Mouse (Mus musculus): Measurements from ENCODE around the gene Ciao2b. TPM values are rescaled to one million over a fixed set of nuclear protein-coding genes. Genes with fewer than 3 reads are reported as not detected.
"Not testable (repeated sequence)": the region's sequence is repeated elsewhere in the genome, so short reads cannot be mapped to it uniquely, and the experiment has no call there.

Ciao2b gene
- 10 to 100 TPM; 30.7 to 32.1 TPM for total RNA-seq (2021)
- long read RNA-seq, experiment 1, transcript Ciao2b-203 (5 exons, 918 nt), result major isoform, 25 of 28 reads
- long read RNA-seq, experiment 1, partial matches to known transcripts, result 0 of 28 reads
- long read RNA-seq, experiment 1, other reads (novel, unspliced or antisense), result 2 of 28 reads
- long read RNA-seq, experiment 2, transcript Ciao2b-202 (4 exons, 807 nt), result minor isoform, 6 of 21 reads
- long read RNA-seq, experiment 2, transcript Ciao2b-203 (5 exons, 918 nt), result major isoform, 14 of 21 reads
- long read RNA-seq, experiment 2, partial matches to known transcripts, result 1 of 21 reads
- long read RNA-seq, experiment 2, other reads (novel, unspliced or antisense), result 0 of 21 reads

GRCm38 (mm10) chr8:104641426-104642323 lies at the start of gene Ciao2b:
Ciao2b (minus strand) TSS chr8:104641965.
- DNase-seq (ENCODE audit: low spot score in 2 of 2), result peak; percentile 80 to 88
- intact Hi-C loops (cut with DNase I), result loop anchor here (5.0 kb wide), 2 partner anchors 39 to 646 kb away; partner anchors contain the start of gene 4931428F04Rik

DNA sequence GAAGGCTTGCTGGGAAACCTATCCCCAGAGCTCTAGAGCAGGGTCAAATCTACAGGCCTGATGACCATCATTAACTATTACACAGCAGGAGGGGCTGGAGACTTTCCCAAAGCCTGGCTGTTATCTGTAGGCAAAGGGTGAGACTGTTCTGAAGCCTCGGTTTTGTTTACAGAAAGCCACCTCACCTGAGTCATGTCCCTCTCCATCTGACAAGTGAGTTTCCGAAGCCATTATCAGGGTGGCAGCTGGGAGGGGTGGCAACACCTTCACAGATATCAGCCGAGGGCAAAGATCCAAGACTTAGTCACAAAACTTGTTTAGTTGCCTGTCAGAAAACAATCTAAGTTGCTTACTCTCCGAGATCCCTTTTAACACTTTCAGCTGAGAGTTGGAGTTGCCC lies 46.7 kb upstream of the Ciao2b start:
- intact Hi-C loops (cut with DNase I), result no loop called here
- DNase-seq (ENCODE audit: low spot score in 2 of 2), result no peak

- intact Hi-C loops (cut with DNase I), result loop anchor here (5.0 to 10.0 kb wide), 3 partner anchors 469 to 637 kb away; no protein-coding TSS in a partner anchor
- DNase-seq (ENCODE audit: low spot score in 2 of 2), result no peak
Observed at GRCm38 (mm10) chr8:104655614-104656013, 13.8 kb upstream of the Ciao2b start.

GRCm38 (mm10) chr8:104654984-104655383 lies 13.2 kb upstream of the Ciao2b start:
- DNase-seq (ENCODE audit: low spot score in 2 of 2), result peak; percentile 92 to 94
- intact Hi-C loops (cut with DNase I), result loop anchor here (5.0 to 10.0 kb wide), 3 partner anchors 470 to 637 kb away; no protein-coding TSS in a partner anchor

DNA sequence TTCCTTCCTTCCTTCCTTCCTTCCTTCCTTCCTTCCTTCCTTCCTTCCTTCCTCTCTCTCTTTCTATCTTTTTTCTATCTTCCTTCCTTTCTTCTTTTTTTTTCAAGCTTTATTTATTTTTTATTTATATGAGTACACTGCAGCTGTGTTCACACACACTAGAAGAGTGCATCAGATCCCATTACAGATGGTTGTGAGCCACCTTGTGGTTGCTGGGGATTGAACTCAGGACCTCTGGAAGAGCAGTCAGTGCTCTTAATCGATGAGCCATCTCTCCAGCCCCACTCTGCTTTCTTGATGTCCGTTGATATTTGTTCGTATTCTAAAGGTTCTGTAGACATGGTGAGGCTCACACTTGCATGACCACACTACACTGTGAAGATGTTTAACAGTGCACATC lies 2.4 kb upstream of the Ciao2b start:
- DNase-seq (ENCODE audit: low spot score in 2 of 2), result not testable (repeated sequence)
- intact Hi-C loops (cut with DNase I), result loop anchor here (5.0 kb wide), 2 partner anchors 42 to 643 kb away; partner anchors contain the start of gene 4931428F04Rik

GRCm38 (mm10) chr8:104642324-104642654 lies 524 bp upstream of the Ciao2b start:
- DNase-seq (ENCODE audit: low spot score in 2 of 2), result no peak
- intact Hi-C loops (cut with DNase I), result loop anchor here (5.0 kb wide), 2 partner anchors 40 to 645 kb away; partner anchors contain the start of gene 4931428F04Rik

DNA sequence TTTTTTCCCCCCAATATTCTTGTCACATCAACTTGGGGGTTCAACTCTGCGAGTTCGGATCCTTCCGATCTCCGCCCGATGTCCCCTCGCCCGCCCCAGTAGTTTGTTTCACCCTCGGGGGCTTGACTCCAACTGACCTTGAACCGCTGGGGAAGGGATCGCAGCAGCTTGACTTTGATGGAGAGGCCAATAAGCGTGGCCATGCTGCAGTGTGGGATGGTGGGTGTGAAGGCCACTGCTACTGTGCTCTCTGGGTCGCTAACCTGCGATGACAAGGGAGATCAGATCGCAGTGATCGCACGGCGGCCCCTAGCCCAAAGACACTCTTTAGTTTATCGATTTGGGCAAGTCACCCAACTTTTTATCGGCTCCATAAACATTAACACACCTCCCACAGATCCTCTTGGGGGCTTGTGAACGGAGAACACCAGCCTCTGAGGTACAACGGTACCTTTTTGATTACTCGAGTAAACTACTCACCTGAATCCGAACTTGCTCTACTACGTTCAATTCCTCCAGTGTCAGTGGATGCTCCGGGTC lies 864 bp downstream of the Ciao2b start:
- intact Hi-C loops (cut with DNase I), result loop anchor here (5.0 kb wide), 2 partner anchors 39 to 646 kb away; partner anchors contain the start of gene 4931428F04Rik
- no peak for DNase-seq (ENCODE audit: low spot score in 2 of 2)

DNA sequence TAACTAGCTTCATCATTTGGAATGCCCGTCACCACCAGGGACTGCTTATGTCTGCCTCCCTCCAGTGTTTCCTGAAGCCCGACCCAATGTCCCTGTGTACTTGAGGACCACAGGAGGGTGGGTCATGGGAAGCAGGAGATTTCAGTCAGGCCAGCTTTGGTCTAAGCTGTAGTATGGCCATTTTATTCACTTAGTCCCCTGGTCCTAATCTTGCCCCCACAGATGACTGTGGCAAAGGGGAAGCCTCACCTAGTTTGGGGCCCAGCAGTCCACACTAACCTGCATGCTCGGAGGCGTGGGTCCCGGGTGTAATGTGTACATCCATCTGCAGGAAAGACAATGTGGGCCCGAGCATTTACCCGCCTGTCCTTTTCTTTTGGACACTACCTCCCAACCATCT lies 1.5 kb downstream of the Ciao2b start:
- intact Hi-C loops (cut with DNase I), result loop anchor here (5.0 kb wide), 2 partner anchors 38 to 647 kb away; partner anchors contain the start of gene 4931428F04Rik
- DNase-seq (ENCODE audit: low spot score in 2 of 2), result no peak

DNA sequence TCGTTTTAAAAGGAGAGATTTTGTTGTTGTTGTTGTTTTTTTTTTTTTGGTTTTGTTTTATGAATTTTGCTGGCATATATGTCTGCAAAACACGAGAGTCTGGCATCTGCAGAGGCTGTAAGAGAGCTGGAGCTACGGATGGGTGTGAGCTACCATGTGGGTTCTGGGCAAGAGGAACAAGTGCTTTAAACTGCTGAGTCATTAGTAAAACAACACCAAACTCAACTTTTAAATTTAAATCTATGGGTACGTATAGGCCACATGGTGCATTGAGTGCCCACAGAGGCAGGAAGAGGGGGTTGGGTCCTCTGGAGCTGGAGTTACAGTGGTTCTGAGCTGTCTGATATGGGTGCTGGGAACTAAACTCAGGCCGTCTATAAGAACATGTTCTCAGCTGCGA lies 3.8 kb downstream of the Ciao2b start:
- intact Hi-C loops (cut with DNase I), result no loop called here
- no peak for DNase-seq (ENCODE audit: low spot score in 2 of 2)

DNA sequence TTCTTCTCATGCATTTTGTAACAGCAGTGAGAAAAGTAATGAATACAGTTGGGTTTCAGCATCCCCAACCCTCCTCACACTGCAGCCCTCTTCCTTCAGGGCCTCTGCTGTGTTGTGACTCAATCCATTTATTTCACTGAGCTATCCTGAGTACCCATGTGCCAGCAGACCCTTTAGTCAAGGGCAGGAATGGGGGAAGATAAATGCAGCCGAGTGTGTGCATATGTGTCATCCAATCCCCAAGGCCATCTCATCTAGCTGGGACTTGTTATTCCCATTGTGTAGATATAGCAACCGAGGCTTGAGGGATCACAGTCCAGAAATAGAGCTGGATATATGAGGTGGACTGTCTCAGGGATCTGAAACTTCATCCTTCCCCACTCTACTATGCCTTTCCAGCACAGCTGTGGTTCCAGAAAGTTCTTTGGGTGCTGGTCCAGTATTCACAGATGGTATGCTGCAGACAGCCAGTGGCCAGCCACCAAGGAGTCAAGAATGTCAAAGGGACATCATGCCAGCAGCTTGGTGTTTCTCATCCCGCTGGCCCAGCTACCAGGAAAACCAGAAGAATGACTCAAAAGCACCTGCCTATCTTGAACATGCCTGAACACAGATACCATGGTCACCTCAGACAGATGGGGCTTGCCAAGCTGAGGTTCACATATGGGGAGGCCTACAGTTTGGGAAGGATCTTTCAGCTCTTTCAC lies 6.6 kb downstream of the Ciao2b start:
- DNase-seq (ENCODE audit: low spot score in 2 of 2), result no peak
- intact Hi-C loops (cut with DNase I), result no loop called here

- no peak for DNase-seq (ENCODE audit: low spot score in 2 of 2)
Observed at GRCm38 (mm10) chr8:104633156-104633744, 8.5 kb downstream of the Ciao2b start.

GRCm38 (mm10) chr8:104632486-104632885 lies 9.3 kb downstream of the Ciao2b start:
- DNase-seq (ENCODE audit: low spot score in 2 of 2), result peak; percentile 42 to 78
- intact Hi-C loops (cut with DNase I), result no loop called here

More at GRCm38 (mm10) chr8:104633156-104633744, 8.5 kb downstream of the Ciao2b start:
- intact Hi-C loops (cut with DNase I), result no loop called here

GRCm38 (mm10) chr8:104631975-104632374 lies 9.8 kb downstream of the Ciao2b start:
- intact Hi-C loops (cut with DNase I), result no loop called here

GRCm38 (mm10) chr8:104630981-104631663 lies 10.6 kb downstream of the Ciao2b start, which contains the start of gene Rrad:
Rrad (minus strand) TSS chr8:104631327.
- DNase-seq (ENCODE audit: low spot score in 2 of 2), result no peak
- intact Hi-C loops (cut with DNase I), result no loop called here

More at GRCm38 (mm10) chr8:104631975-104632374, 9.8 kb downstream of the Ciao2b start:
- DNase-seq (ENCODE audit: low spot score in 2 of 2), result no peak

- intact Hi-C loops (cut with DNase I), result no loop called here
- DNase-seq (ENCODE audit: low spot score in 2 of 2), result no peak
Observed at GRCm38 (mm10) chr8:104630574-104630973, 11.2 kb downstream of the Ciao2b start.

DNA sequence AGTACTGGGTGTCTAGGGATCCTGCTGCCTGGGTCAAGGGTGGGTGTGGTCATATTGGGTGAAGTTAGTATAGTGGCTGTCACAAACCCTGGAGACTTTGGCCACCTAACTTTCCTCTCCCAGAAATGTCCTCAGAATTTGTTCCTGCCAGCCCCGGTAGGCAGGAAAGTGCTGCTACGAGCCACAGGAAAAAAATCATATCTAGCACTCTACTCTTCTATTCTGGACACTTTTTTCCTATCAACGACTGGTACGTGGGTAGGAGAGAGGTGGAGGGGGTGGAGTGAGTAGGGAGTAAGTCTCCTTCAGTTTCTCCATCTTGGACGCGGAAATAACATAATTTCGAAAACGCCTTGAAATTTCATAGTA lies 11.7 kb downstream of the Ciao2b start:
- intact Hi-C loops (cut with DNase I), result no loop called here
- DNase-seq (ENCODE audit: low spot score in 2 of 2), result no peak

DNA sequence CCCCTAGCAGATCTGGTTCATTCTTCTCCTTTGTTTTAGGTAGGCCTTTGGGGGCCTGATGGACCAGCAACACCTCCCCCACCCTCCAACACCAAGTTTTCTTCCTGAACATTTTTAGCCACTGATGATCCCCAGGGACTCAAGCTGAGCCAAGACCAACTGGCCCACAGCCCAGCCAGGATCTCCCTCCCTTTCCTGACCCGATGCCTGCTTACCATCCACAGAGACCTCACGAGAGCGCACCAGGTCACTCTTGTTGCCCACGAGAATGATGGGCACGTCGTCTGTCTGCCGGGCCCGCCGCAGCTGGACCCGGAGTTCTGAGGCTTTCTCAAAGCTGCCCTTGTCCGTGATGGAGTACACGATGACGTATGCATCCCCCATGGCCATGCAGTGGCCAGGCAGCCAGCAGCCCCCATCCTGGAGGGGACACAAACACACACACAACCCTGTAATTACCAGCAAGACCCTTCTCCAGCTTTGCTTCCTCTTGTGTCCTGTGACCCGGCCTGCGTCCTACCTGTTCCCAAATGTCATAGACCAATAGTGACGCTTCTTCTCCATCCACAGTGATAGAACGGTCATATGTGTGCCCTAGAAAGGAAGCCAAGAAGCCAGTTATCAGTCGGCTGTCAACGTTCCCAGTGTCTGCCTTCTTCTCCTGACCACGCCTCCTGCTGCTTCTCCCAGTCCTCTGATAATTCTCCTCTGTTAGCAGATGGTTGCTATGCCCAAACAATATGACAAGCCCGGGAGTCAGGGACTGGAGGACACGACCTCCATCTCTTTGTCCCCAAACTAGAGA lies 12.3 kb downstream of the Ciao2b start:
- intact Hi-C loops (cut with DNase I), result no loop called here
- no peak for DNase-seq (ENCODE audit: low spot score in 2 of 2)

Measured in left cerebral cortex, postnatal 14 days (tissue).